In the genomic region with DNA sequence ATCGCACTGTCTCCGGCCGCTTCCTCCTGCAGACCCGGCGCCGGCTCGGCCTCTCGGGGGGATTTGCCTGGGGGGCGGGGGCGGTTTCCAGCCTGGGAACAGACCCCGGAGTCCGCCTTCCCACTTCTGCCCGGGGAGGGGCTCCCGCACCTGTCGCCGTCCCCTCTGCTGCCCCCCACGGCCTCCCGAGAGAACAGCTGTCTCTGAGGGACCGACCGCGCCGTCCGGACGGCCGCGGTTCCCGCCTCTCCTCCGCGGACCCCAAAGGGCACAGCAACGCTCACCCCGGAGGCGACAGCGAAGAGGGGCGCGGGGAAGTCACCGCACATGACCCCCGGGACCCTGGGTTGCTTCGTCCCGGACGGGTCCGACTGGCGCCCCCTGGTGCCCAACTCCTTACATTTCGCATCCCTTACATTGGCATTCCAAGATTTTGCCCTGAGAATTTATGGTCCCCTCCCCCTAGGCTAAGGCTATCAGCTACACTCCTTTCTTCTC, we compare ENCODE assay signal across 8 mouse cellular contexts. TPM values are rescaled to one million over a fixed set of nuclear protein-coding genes. Genes with fewer than 3 reads are reported as not detected.
DNase-seq lines count a peak whose midpoint lies in the region; ATAC-seq and TF ChIP-seq lines count a peak whose summit lies in the region.

No protein-coding gene starts in this region.

- no peaks in the 10 kb centered on the region for H3K9me3 ChIP-seq in forebrain, postnatal 0 days (ENCODE audit: low read length)
- H3K9me3 ChIP-seq in hindbrain, embryonic 15.5 days, result no peaks in the 10 kb centered on the region
- H3K9me3 ChIP-seq in limb, embryonic 13.5 days, result no peaks in the 10 kb centered on the region
- H3K9me3 ChIP-seq in midbrain, embryonic 12.5 days, result no peaks in the 10 kb centered on the region

- H3K36me3 ChIP-seq in forebrain, postnatal 0 days (ENCODE audit: insufficient read depth), result no peaks in the 10 kb centered on the region
- H3K36me3 ChIP-seq in hindbrain, embryonic 15.5 days, result no peaks in the 10 kb centered on the region
- no peaks in the 10 kb centered on the region for H3K36me3 ChIP-seq in limb, embryonic 13.5 days
- no peaks in the 10 kb centered on the region for H3K36me3 ChIP-seq in midbrain, embryonic 12.5 days

- peak overlapping the region; percentile 96 for H3K4me2 ChIP-seq in forebrain, postnatal 0 days (ENCODE audit: low read depth)
- H3K4me2 ChIP-seq in hindbrain, embryonic 15.5 days, result peak overlapping the region; percentile 99
- H3K4me2 ChIP-seq in limb, embryonic 13.5 days (replicated peaks), result peak overlapping the region; percentile 99
- peak overlapping the region; percentile 98 for H3K4me2 ChIP-seq in midbrain, embryonic 12.5 days (replicated peaks)

- peak; percentile 44 for DNase-seq in layer of hippocampus, adult 11-12 months (ENCODE audit: low spot score)
- no peak for DNase-seq in layer of hippocampus, adult 9-10 months (ENCODE audit: low spot score)
- DNase-seq in cerebellum, adult 8-10 months, result peak; percentile 64
- peak; percentile 72 for DNase-seq in forebrain, postnatal 0 days
- DNase-seq in spleen, postnatal 36 days (ENCODE audit: low spot score in 2 of 2), result peak; percentile 29 to 35

- peak; percentile 79 for TF ChIP-seq CTCF in forebrain, postnatal 0 days (IDR thresholded peaks at IDR 0.05; ENCODE audit: low read depth)

- H3K9ac ChIP-seq in forebrain, postnatal 0 days, result peak overlapping the region; percentile 51
- peak overlapping the region; percentile 42 for H3K9ac ChIP-seq in hindbrain, embryonic 15.5 days
- H3K9ac ChIP-seq in limb, embryonic 13.5 days, result peak overlapping the region; percentile 66
- peak overlapping the region; percentile 60 for H3K9ac ChIP-seq in midbrain, embryonic 12.5 days (replicated peaks)

- peak; percentile 78 for ATAC-seq in forebrain, postnatal 0 days
- peak; percentile 62 for ATAC-seq in hindbrain, embryonic 15.5 days (ENCODE audit: low FRiP score, low read depth)
- ATAC-seq in limb, embryonic 13.5 days (ENCODE audit: low FRiP score, low read depth), result peak; percentile 51
- ATAC-seq in midbrain, embryonic 12.5 days (ENCODE audit: low FRiP score, low read depth), result peak; percentile 73

- WGBS in forebrain, postnatal 0 days, result 2% methylated on average over 42 of the region's 43 CpGs
- WGBS in hindbrain, embryonic 15.5 days, result under 1% methylated on average over 43 of the region's 43 CpGs
- whole genome bisulfite sequencing in limb, embryonic 13.5 days, result under 1% methylated on average over 43 of the region's 43 CpGs
- under 1% methylated on average over 30 of the region's 43 CpGs for WGBS in midbrain, embryonic 12.5 days

- H3K4me1 ChIP-seq in forebrain, postnatal 0 days (ENCODE audit: insufficient read depth), result no peaks in the 10 kb centered on the region
- peaks cover 18% of the 10 kb centered on the region for H3K4me1 ChIP-seq in hindbrain, embryonic 15.5 days (replicated peaks)
- peaks cover 37% of the 10 kb centered on the region for H3K4me1 ChIP-seq in limb, embryonic 13.5 days
- peaks cover 12% of the 10 kb centered on the region for H3K4me1 ChIP-seq in midbrain, embryonic 12.5 days

- no peak overlapping the region; the same call in 1 of the 2 replicates for H3K27ac ChIP-seq in forebrain, postnatal 0 days (ENCODE audit: low read depth, low read length)
- no peak overlapping the region; the same call in 1 of the 2 replicates for H3K27ac ChIP-seq in hindbrain, embryonic 15.5 days (replicated peaks)
- peak overlapping the region; percentile 65; the same call in 1 of the 2 replicates for H3K27ac ChIP-seq in limb, embryonic 13.5 days
- H3K27ac ChIP-seq in midbrain, embryonic 12.5 days (replicated peaks), result no peak overlapping the region

- H3K4me3 ChIP-seq in forebrain, postnatal 0 days (ENCODE audit: low read depth, low read length), result peak overlapping the region; percentile 58
- peak overlapping the region; percentile 71 for H3K4me3 ChIP-seq in hindbrain, embryonic 15.5 days
- H3K4me3 ChIP-seq in limb, embryonic 13.5 days, result peak overlapping the region; percentile 65
- H3K4me3 ChIP-seq in midbrain, embryonic 12.5 days, result peak overlapping the region; percentile 67

- H3K27me3 ChIP-seq in forebrain, postnatal 0 days (ENCODE audit: insufficient read depth, low read length), result peaks cover 18% of the 10 kb centered on the region
- H3K27me3 ChIP-seq in hindbrain, embryonic 15.5 days, result peaks cover 38% of the 10 kb centered on the region
- peaks cover 56% of the 10 kb centered on the region for H3K27me3 ChIP-seq in limb, embryonic 13.5 days
- peaks cover 50% of the 10 kb centered on the region for H3K27me3 ChIP-seq in midbrain, embryonic 12.5 days

RNA-seq across cellular contexts. Expression of gene Erbb3, which starts 0.8 kb away (rescaled TPM):
- total RNA-seq in forebrain, postnatal 0 days (2014; rRNA removed), result 1.3 and 1.4 TPM in 2 replicates
- polyA plus RNA-seq in forebrain, postnatal 0 days (2015; fragmentation: Nextera tagmentation; extraction: Ambion mirVana), result 0.41 and 0.68 TPM in 2 replicates
- polyA plus RNA-seq in hindbrain, embryonic 15.5 days (2015; fragmentation: Nextera tagmentation; extraction: Ambion mirVana), result 1.2 and 2.1 TPM in 2 replicates
- polyA plus RNA-seq in limb, embryonic 13.5 days (2015; fragmentation: Nextera tagmentation; extraction: Ambion mirVana), result 14.5 and 17.5 TPM in 2 replicates
- 0.76 and 0.94 TPM in 2 replicates for polyA plus RNA-seq in midbrain, embryonic 12.5 days (2016; fragmentation: Nextera tagmentation; extraction: Ambion mirVana)

RNA-seq across cellular contexts. Expression of gene Pa2g4, which starts 24.5 kb away (rescaled TPM):
- total RNA-seq in forebrain, postnatal 0 days (2014; rRNA removed), result 119 and 122 TPM in 2 replicates
- polyA plus RNA-seq in forebrain, postnatal 0 days (2015; fragmentation: Nextera tagmentation; extraction: Ambion mirVana), result 128 and 135 TPM in 2 replicates
- polyA plus RNA-seq in hindbrain, embryonic 15.5 days (2015; fragmentation: Nextera tagmentation; extraction: Ambion mirVana), result 125 and 127 TPM in 2 replicates
- polyA plus RNA-seq in limb, embryonic 13.5 days (2015; fragmentation: Nextera tagmentation; extraction: Ambion mirVana), result 198 and 200 TPM in 2 replicates
- polyA plus RNA-seq in midbrain, embryonic 12.5 days (2016; fragmentation: Nextera tagmentation; extraction: Ambion mirVana), result 164 and 170 TPM in 2 replicates

RNA-seq across cellular contexts. Expression of gene Rps26, which starts 36.3 kb away (rescaled TPM):
- total RNA-seq in forebrain, postnatal 0 days (2014; rRNA removed), result 859 and 1,363 TPM in 2 replicates
- 436 and 640 TPM in 2 replicates for polyA plus RNA-seq in forebrain, postnatal 0 days (2015; fragmentation: Nextera tagmentation; extraction: Ambion mirVana)
- polyA plus RNA-seq in hindbrain, embryonic 15.5 days (2015; fragmentation: Nextera tagmentation; extraction: Ambion mirVana), result 359 and 409 TPM in 2 replicates
- polyA plus RNA-seq in limb, embryonic 13.5 days (2015; fragmentation: Nextera tagmentation; extraction: Ambion mirVana), result 752 and 768 TPM in 2 replicates
- polyA plus RNA-seq in midbrain, embryonic 12.5 days (2016; fragmentation: Nextera tagmentation; extraction: Ambion mirVana), result 444 and 507 TPM in 2 replicates

RNA-seq across cellular contexts. Expression of gene Rpl41, which starts 41.1 kb away (rescaled TPM):
- 877 and 1,605 TPM in 2 replicates for total RNA-seq in forebrain, postnatal 0 days (2014; rRNA removed)
- 2,439 and 3,234 TPM in 2 replicates for polyA plus RNA-seq in forebrain, postnatal 0 days (2015; fragmentation: Nextera tagmentation; extraction: Ambion mirVana)
- 2,263 and 2,497 TPM in 2 replicates for polyA plus RNA-seq in hindbrain, embryonic 15.5 days (2015; fragmentation: Nextera tagmentation; extraction: Ambion mirVana)
- polyA plus RNA-seq in limb, embryonic 13.5 days (2015; fragmentation: Nextera tagmentation; extraction: Ambion mirVana), result 3,677 and 3,933 TPM in 2 replicates
- 2,391 and 2,602 TPM in 2 replicates for polyA plus RNA-seq in midbrain, embryonic 12.5 days (2016; fragmentation: Nextera tagmentation; extraction: Ambion mirVana)

RNA-seq across cellular contexts. Expression of gene Zc3h10, which starts 42.7 kb away (rescaled TPM):
- total RNA-seq in forebrain, postnatal 0 days (2014; rRNA removed), result 15.0 and 20.6 TPM in 2 replicates
- 12.7 and 12.8 TPM in 2 replicates for polyA plus RNA-seq in forebrain, postnatal 0 days (2015; fragmentation: Nextera tagmentation; extraction: Ambion mirVana)
- polyA plus RNA-seq in hindbrain, embryonic 15.5 days (2015; fragmentation: Nextera tagmentation; extraction: Ambion mirVana), result 18.2 and 20.0 TPM in 2 replicates
- polyA plus RNA-seq in limb, embryonic 13.5 days (2015; fragmentation: Nextera tagmentation; extraction: Ambion mirVana), result 16.4 and 17.3 TPM in 2 replicates
- polyA plus RNA-seq in midbrain, embryonic 12.5 days (2016; fragmentation: Nextera tagmentation; extraction: Ambion mirVana), result 20.1 and 22.5 TPM in 2 replicates
